Mouse (Mus musculus) spleen, adult 2 months (tissue): ENCODE data around the gene Ndufv3.

ENCODE experiments used
- CTCF ChIP-seq: fragments of 200-500 bp; IDR thresholded peaks from 2 replicates; pipeline ENCODE4 v1.5.1; 2011; ENCODE audit warnings: mild to moderate bottlenecking, inconsistent platforms; ENCODE audit not compliant: insufficient read depth, insufficient read length, insufficient replicate concordance; ENCODE audit errors: extremely low read depth
- POLR2A ChIP-seq: fragments of 200-500 bp; IDR thresholded peaks from 2 replicates; pipeline ENCODE4 v1.6.1; 2011; ENCODE audit warnings: low read depth, low read length, inconsistent platforms

GRCm38 (mm10) chr17:31580344-31580743 lies 60.4 kb downstream of the Ndufv3 start:
- TF ChIP-seq CTCF (no peak), POLR2A (no peak)
